Mouse (Mus musculus) thymus, adult 2 months (tissue): ENCODE results near the gene Cabp1.

ENCODE experiments used
- CTCF ChIP-seq: fragments of 200-500 bp; IDR thresholded peaks from 2 replicates; pipeline ENCODE4 v1.5.1; 2012; ENCODE audit warnings: mild to moderate bottlenecking, control low read depth, low read length, moderate library complexity, borderline replicate concordance; ENCODE audit not compliant: control insufficient read depth, poor library complexity, insufficient read depth; ENCODE audit errors: extremely low read depth
- POLR2A ChIP-seq: fragments of 200-500 bp; IDR thresholded peaks from 2 replicates; pipeline ENCODE4 v1.6.1; 2012; ENCODE audit warnings: mild to moderate bottlenecking, low read length, control low read depth, moderate library complexity; ENCODE audit not compliant: control insufficient read depth, poor library complexity, insufficient read depth; ENCODE audit errors: extremely low read depth

GRCm38 (mm10) chr5:115192828-115193195, 1.4 kb downstream of the Cabp1 start:
- TF ChIP-seq CTCF = no peak
- no peak for TF ChIP-seq POLR2A
